Mouse (Mus musculus) ES-Bruce4 (cell line): ENCODE measurements around the gene Palmd. TPM values are rescaled to one million over a fixed set of nuclear protein-coding genes. Genes with fewer than 3 reads are reported as not detected.
A peak's percentile ranks its signal among the peaks of the same experiment; 100 is the strongest.

Source experiments
- H3K27ac ChIP-seq: 2 replicates; pipeline ENCODE4 v1.5.1; 2012; ENCODE audit warnings: low read length, inconsistent platforms; ENCODE audit not compliant: insufficient read depth
- H3K27me3 ChIP-seq: 2 replicates; pipeline ENCODE4 v1.6.1; 2012; ENCODE audit warnings: mild to moderate bottlenecking, low read length, inconsistent platforms; ENCODE audit not compliant: control insufficient read depth, poor library complexity, insufficient read depth, severe bottlenecking
- H3K36me3 ChIP-seq: 2 replicates; pipeline ENCODE4 v1.6.1; 2012; ENCODE audit warnings: inconsistent platforms, mild to moderate bottlenecking, low read length, moderate library complexity; ENCODE audit not compliant: control insufficient read depth, poor library complexity, insufficient read depth, severe bottlenecking
- H3K4me1 ChIP-seq: one replicate; pipeline ENCODE4 v1.8.1; 2011; ENCODE audit warnings: low read length; ENCODE audit not compliant: control insufficient read depth, insufficient read depth
- H3K4me3 ChIP-seq: 2 replicates; pipeline ENCODE4 v1.5.1; 2011; ENCODE audit warnings: low read depth, mild to moderate bottlenecking, low read length
- H3K9ac ChIP-seq: 2 replicates; pipeline ENCODE4 v1.6.1; 2012; ENCODE audit warnings: low read depth, mild to moderate bottlenecking, inconsistent platforms; ENCODE audit not compliant: poor library complexity, severe bottlenecking
- H3K9me3 ChIP-seq: replicated peaks from 2 replicates; pipeline ENCODE4 v1.6.1; 2012; ENCODE audit warnings: mild to moderate bottlenecking, low read length, inconsistent platforms; ENCODE audit not compliant: control insufficient read depth, poor library complexity, insufficient read depth, severe bottlenecking
- CTCF ChIP-seq: IDR thresholded peaks from one replicate; pipeline ENCODE4 v1.8.1; 2011; ENCODE audit warnings: low read depth, low read length
- EP300 ChIP-seq: IDR thresholded peaks from 2 replicates; pipeline ENCODE4 v1.6.1; 2011; ENCODE audit warnings: low read depth, low read length; ENCODE audit not compliant: insufficient read depth
- POLR2A ChIP-seq: IDR thresholded peaks from one replicate; pipeline ENCODE4 v1.8.1; 2011; ENCODE audit warnings: low read length; ENCODE audit not compliant: insufficient read depth
- polyA plus RNA-seq: library from polyadenylated mRNA; stranded (reverse); fragments of >200 nt; gene quantifications from 2 replicates; pipeline ENCODE4 v1.2.4, GENCODE M21; 2011; ENCODE audit warnings: low read depth; ENCODE audit not compliant: missing spikeins, insufficient read depth, insufficient read length

The Palmd gene
- polyA plus RNA-seq, 1 experiment, result not detected

GRCm38 (mm10) chr3:116981811-116982575 is 13.2 kb upstream of the Palmd start:
- TF ChIP-seq EP300 (no peak), CTCF (no peak), POLR2A (no peak)
- Histone ChIP-seq H3K4me3 (no peak overlapping the region), H3K9me3 (no peaks in the 10 kb centered on the region; the same call in 1 of the 2 replicates), H3K36me3 (no peaks in the 10 kb centered on the region), H3K27ac (no peak overlapping the region), H3K4me1 (no peaks in the 10 kb centered on the region), H3K9ac (no peak overlapping the region), H3K27me3 (no peaks in the 10 kb centered on the region)

GRCm38 (mm10) chr3:116969786-116970185 is 999 bp upstream of the Palmd start:
- Histone ChIP-seq H3K27me3 (no peaks in the 10 kb centered on the region), H3K36me3 (no peaks in the 10 kb centered on the region), H3K4me1 (peaks cover 2% of the 10 kb centered on the region), H3K9ac (no peak overlapping the region), H3K27ac (no peak overlapping the region), H3K9me3 (no peaks in the 10 kb centered on the region), H3K4me3 (no peak overlapping the region)
- TF ChIP-seq POLR2A, result no peak
- no peak for TF ChIP-seq EP300
- TF ChIP-seq CTCF, result no peak

- H3K27ac ChIP-seq, result no peak overlapping the region
- H3K4me3 ChIP-seq, result no peak overlapping the region
- H3K27me3 ChIP-seq, result no peaks in the 10 kb centered on the region
- no peaks in the 10 kb centered on the region for H3K9me3 ChIP-seq
- TF ChIP-seq CTCF (no peak), EP300 (no peak), POLR2A (no peak)
- H3K9ac ChIP-seq, result no peak overlapping the region
- H3K36me3 ChIP-seq, result no peaks in the 10 kb centered on the region
- peaks cover 2% of the 10 kb centered on the region for H3K4me1 ChIP-seq
Observed at GRCm38 (mm10) chr3:116969003-116969402, 216 bp upstream of the Palmd start.

- H3K4me1 ChIP-seq, result peaks cover 2% of the 10 kb centered on the region
- peaks cover under 1% of the 10 kb centered on the region; the same call in 1 of the 2 replicates for H3K27me3 ChIP-seq
- no peaks in the 10 kb centered on the region for H3K9me3 ChIP-seq
- H3K4me3 ChIP-seq, result peak within 1 kb of the TSS; percentile 26
- H3K9ac ChIP-seq, result no peak within 1 kb of the TSS
- no peaks in the 10 kb centered on the region for H3K36me3 ChIP-seq
- TF ChIP-seq EP300 (no peak), CTCF (no peak), POLR2A (no peak)
- no peak within 1 kb of the TSS for H3K27ac ChIP-seq
Observed at GRCm38 (mm10) chr3:116967967-116968366, 820 bp downstream of the Palmd start, which contains the start of gene 4930455H04Rik. TSS of gene 4930455H04Rik (plus strand) at chr3:116968267.

- Histone ChIP-seq H3K9ac (no peak overlapping the region), H3K4me3 (no peak overlapping the region), H3K27me3 (peaks cover 2% of the 10 kb centered on the region; the same call in 1 of the 2 replicates), H3K9me3 (no peaks in the 10 kb centered on the region), H3K27ac (no peak overlapping the region), H3K36me3 (no peaks in the 10 kb centered on the region), H3K4me1 (peaks cover 2% of the 10 kb centered on the region)
- TF ChIP-seq POLR2A (no peak), EP300 (no peak), CTCF (no peak)
Observed at GRCm38 (mm10) chr3:116967436-116967835, 1.4 kb downstream of the Palmd start.

- peaks cover 5% of the 10 kb centered on the region for H3K4me1 ChIP-seq
- H3K36me3 ChIP-seq, result no peaks in the 10 kb centered on the region
- no peak for TF ChIP-seq CTCF
- TF ChIP-seq EP300, result no peak
- no peak for TF ChIP-seq POLR2A
- H3K9me3 ChIP-seq, result no peaks in the 10 kb centered on the region
- peaks cover 2% of the 10 kb centered on the region; the same call in 1 of the 2 replicates for H3K27me3 ChIP-seq
- H3K9ac ChIP-seq, result no peak overlapping the region
- no peak overlapping the region for H3K27ac ChIP-seq
- no peak overlapping the region for H3K4me3 ChIP-seq
Observed at GRCm38 (mm10) chr3:116966800-116967199, 2.0 kb downstream of the Palmd start.
